Mouse (Mus musculus) kidney, embryonic 14.5 days (tissue): ENCODE data around the gene Map3k10. TPM values are rescaled to one million over a fixed set of nuclear protein-coding genes. Genes with fewer than 3 reads are reported as not detected.

Source experiments
- ATAC-seq: fragments of 200-750 bp; cut with Nextera tagmentation; 2 replicates; pipeline ENCODE4 v1.8.0; 2017; ENCODE audit warnings: moderate number of reproducible peaks, mild to moderate bottlenecking, moderate TSS enrichment, moderate library complexity; ENCODE audit not compliant: low FRiP score, low TSS enrichment
- H3K27ac ChIP-seq: fragments of 300-500 bp; sonication (generic); 2 replicates; pipeline ENCODE4 v1.5.1; 2014; ENCODE audit warnings: low read depth, mild to moderate bottlenecking, low read length, moderate library complexity, mixed read lengths
- H3K27me3 ChIP-seq: fragments of 300-500 bp; sonication (generic); 2 replicates; pipeline ENCODE4 v1.6.1; 2014; ENCODE audit warnings: mild to moderate bottlenecking, low read length; ENCODE audit not compliant: control insufficient read depth, insufficient read depth
- H3K36me3 ChIP-seq: fragments of 300-500 bp; sonication (generic); 2 replicates; pipeline ENCODE4 v1.6.1; 2014; ENCODE audit warnings: low read length, mixed read lengths; ENCODE audit not compliant: control insufficient read depth, insufficient read depth
- H3K4me1 ChIP-seq: fragments of 300-500 bp; sonication (generic); 2 replicates; pipeline ENCODE4 v1.6.1; 2014; ENCODE audit warnings: low read length, mixed read lengths; ENCODE audit not compliant: control insufficient read depth, insufficient read depth
- H3K4me2 ChIP-seq: fragments of 300-500 bp; sonication (generic); replicated peaks from 2 replicates; pipeline ENCODE4 v1.6.1; 2014; ENCODE audit warnings: low read depth, mild to moderate bottlenecking, low read length
- H3K4me3 ChIP-seq: fragments of 300-500 bp; sonication (generic); 2 replicates; pipeline ENCODE4 v1.5.1; 2014; ENCODE audit warnings: mild to moderate bottlenecking, low read length
- H3K9ac ChIP-seq: fragments of 300-500 bp; sonication (generic); 2 replicates; pipeline ENCODE4 v1.6.1; 2014; ENCODE audit warnings: low read depth, mild to moderate bottlenecking, low read length, moderate library complexity
- H3K9me3 ChIP-seq: fragments of 300-500 bp; sonication (generic); 2 replicates; pipeline ENCODE4 v1.6.1; 2016; ENCODE audit warnings: low read length; ENCODE audit not compliant: control insufficient read depth
- WGBS: fragments of 180-500 bp; shearing (Covaris S2); extraction: QIAGEN DNeasy Blood & Tissue Kit; methylation state at CpG from one replicate; pipeline ENCODE4 v1.1.7; 2014; 5-methylcytosine and 5-hydroxymethylcytosine counted together
- polyA plus RNA-seq: library from polyadenylated mRNA; unstranded; fragments of >200 nt; fragmentation: Nextera tagmentation; extraction: Ambion mirVana; gene quantifications from 2 replicates; pipeline ENCODE4 v1.2.1, GENCODE M21; 2014

The Map3k10 gene
- 7.7 and 9.4 TPM in 2 replicates for polyA plus RNA-seq

GRCm38 (mm10) chr7:27674522-27675221, at the start of gene Map3k10:
Gene Map3k10, minus strand, starts transcription at chr7:27674598.
- ATAC-seq, result peak; percentile 97
- WGBS, result under 1% methylated on average over 31 of the region's 31 CpGs
- peak within 1 kb of the TSS; percentile 77 for H3K9ac ChIP-seq
- peaks cover 4% of the 10 kb centered on the region; the same call in 1 of the 2 replicates for H3K36me3 ChIP-seq
- peak within 1 kb of the TSS; percentile 89 for H3K27ac ChIP-seq
- no peaks in the 10 kb centered on the region for H3K27me3 ChIP-seq
- no peaks in the 10 kb centered on the region for H3K9me3 ChIP-seq
- H3K4me1 ChIP-seq, result peaks cover 12% of the 10 kb centered on the region
- H3K4me2 ChIP-seq, result peak within 1 kb of the TSS; percentile 97
- H3K4me3 ChIP-seq, result peak within 1 kb of the TSS; percentile 76

DNA sequence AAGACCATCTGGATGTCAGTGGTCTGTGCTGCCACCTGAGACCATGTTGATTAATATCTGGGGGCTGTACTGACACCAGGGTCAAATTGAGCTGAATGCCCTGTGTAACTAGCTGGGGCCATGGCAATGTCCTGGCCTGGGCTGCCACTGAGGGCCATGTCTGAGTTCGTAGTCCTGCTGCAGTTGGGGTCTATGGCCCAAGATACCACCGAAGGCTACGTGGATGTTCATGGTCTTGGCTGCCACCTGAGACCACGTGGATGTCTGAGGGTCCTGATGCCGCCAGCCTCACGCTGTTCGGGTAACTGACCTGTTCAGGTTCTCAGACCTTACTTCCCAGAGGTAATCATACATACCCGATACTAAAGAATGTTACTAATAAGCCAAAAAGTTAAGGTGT, 47.6 kb upstream of the Map3k10 start:
- Histone ChIP-seq H3K9ac (no peak overlapping the region), H3K27me3 (no peaks in the 10 kb centered on the region), H3K4me1 (no peaks in the 10 kb centered on the region), H3K4me3 (no peak overlapping the region), H3K36me3 (no peaks in the 10 kb centered on the region), H3K27ac (no peak overlapping the region), H3K9me3 (peaks cover 3% of the 10 kb centered on the region; the same call in 1 of the 2 replicates), H3K4me2 (no peak overlapping the region)
- 89% methylated on average over 8 of the region's 8 CpGs for WGBS
- no peak for ATAC-seq

- 82% methylated on average over 7 of the region's 7 CpGs for WGBS
- ATAC-seq, result no peak
- H3K9me3 ChIP-seq, result peaks cover 12% of the 10 kb centered on the region; the same call in 1 of the 2 replicates
- H3K4me2 ChIP-seq, result no peak overlapping the region
- no peaks in the 10 kb centered on the region for H3K27me3 ChIP-seq
- H3K4me3 ChIP-seq, result no peak overlapping the region
- no peaks in the 10 kb centered on the region for H3K4me1 ChIP-seq
- H3K9ac ChIP-seq, result no peak overlapping the region
- no peak overlapping the region for H3K27ac ChIP-seq
- no peaks in the 10 kb centered on the region for H3K36me3 ChIP-seq
These were observed 36.0 kb upstream of the Map3k10 start for GRCm38 (mm10) chr7:27710402-27710801.

DNA sequence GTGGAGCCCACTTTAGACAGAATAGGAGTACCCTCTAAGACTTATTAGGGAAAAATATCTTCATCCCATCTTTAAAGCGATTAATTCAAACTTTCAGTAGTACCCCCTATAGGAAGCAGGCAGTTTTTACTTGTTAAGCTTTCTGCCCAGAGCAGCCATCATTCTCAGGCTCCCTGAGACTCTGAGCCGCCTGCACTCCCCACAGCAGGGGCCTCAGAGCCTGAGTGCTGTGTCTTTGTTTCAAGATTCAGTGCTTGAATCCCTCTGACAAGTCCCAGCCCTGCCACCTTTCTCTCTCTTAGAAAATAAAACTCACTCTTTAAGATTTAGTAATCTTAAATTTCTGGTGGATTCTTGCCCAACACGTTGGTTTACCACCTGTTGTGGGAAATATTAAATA, 22.3 kb upstream of the Map3k10 start:
- 44% methylated on average over 3 of the region's 3 CpGs for WGBS
- no peak overlapping the region for H3K4me2 ChIP-seq
- H3K9ac ChIP-seq, result no peak overlapping the region
- no peak for ATAC-seq
- no peaks in the 10 kb centered on the region for H3K36me3 ChIP-seq
- H3K4me3 ChIP-seq, result no peak overlapping the region
- no peak overlapping the region for H3K27ac ChIP-seq
- no peaks in the 10 kb centered on the region for H3K9me3 ChIP-seq
- H3K4me1 ChIP-seq, result no peaks in the 10 kb centered on the region
- H3K27me3 ChIP-seq, result no peaks in the 10 kb centered on the region

- ATAC-seq, result no peak
- WGBS, result 48% methylated on average over 5 of the region's 5 CpGs
- no peaks in the 10 kb centered on the region for H3K27me3 ChIP-seq
These were observed 16.7 kb upstream of the Map3k10 start for GRCm38 (mm10) chr7:27691076-27691475.

GRCm38 (mm10) chr7:27688815-27689612, 14.6 kb upstream of the Map3k10 start, which contains the start of gene Zfp607b:
Gene Zfp607b, plus strand, starts transcription at chr7:27689340.
- Histone ChIP-seq H3K9ac (peak within 1 kb of the TSS; percentile 70), H3K4me1 (peaks cover 8% of the 10 kb centered on the region; the same call in 1 of the 2 replicates), H3K4me2 (peak within 1 kb of the TSS; percentile 78), H3K9me3 (no peaks in the 10 kb centered on the region), H3K4me3 (peak within 1 kb of the TSS; percentile 52), H3K27ac (peak within 1 kb of the TSS; percentile 20; the same call in 1 of the 2 replicates), H3K36me3 (no peaks in the 10 kb centered on the region), H3K27me3 (no peaks in the 10 kb centered on the region)
- 1% methylated on average over 19 of the region's 19 CpGs for WGBS
- peak; percentile 99 for ATAC-seq

More at GRCm38 (mm10) chr7:27691076-27691475, 16.7 kb upstream of the Map3k10 start:
- Histone ChIP-seq H3K36me3 (no peaks in the 10 kb centered on the region), H3K9me3 (no peaks in the 10 kb centered on the region), H3K4me3 (no peak overlapping the region), H3K4me2 (no peak overlapping the region), H3K9ac (no peak overlapping the region), H3K4me1 (peaks cover 8% of the 10 kb centered on the region; the same call in 1 of the 2 replicates), H3K27ac (no peak overlapping the region)

DNA sequence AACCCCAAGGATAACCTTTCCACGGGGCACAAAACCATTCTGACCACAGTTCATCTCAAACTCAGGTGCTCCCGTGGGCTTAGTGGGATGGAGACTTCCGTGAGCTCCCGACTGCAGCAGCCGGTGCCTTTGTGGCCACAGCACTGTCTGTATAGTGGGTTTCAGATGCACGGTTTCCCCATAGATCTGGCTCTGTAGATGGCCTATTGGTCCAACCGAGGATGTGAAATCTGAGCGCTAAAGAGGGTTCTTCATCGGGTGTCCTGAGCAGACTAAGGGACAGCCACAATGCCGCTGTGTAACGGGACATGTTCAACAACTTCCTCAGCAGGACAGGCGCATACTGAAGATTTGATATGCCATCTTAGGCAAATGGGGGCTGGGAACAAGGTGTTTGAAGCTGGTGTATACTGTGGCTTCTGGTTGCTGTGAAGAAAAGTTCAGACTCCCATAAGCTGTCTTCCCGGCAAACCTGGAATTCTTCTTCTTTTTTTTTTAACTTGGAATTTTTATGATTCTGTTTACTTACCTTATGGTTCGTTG, 13.9 kb upstream of the Map3k10 start:
- H3K9me3 ChIP-seq, result no peaks in the 10 kb centered on the region
- peak overlapping the region; percentile 52 for H3K4me3 ChIP-seq
- H3K4me2 ChIP-seq, result peak overlapping the region; percentile 78
- H3K27ac ChIP-seq, result peak overlapping the region; percentile 20; the same call in 1 of the 2 replicates
- peaks cover 8% of the 10 kb centered on the region; the same call in 1 of the 2 replicates for H3K4me1 ChIP-seq
- no peaks in the 10 kb centered on the region for H3K27me3 ChIP-seq
- ATAC-seq, result no peak
- WGBS, result 39% methylated on average over 14 of the region's 14 CpGs
- H3K36me3 ChIP-seq, result no peaks in the 10 kb centered on the region
- peak overlapping the region; percentile 70 for H3K9ac ChIP-seq

- no peaks in the 10 kb centered on the region for H3K27me3 ChIP-seq
- 72% methylated on average over 3 of the region's 3 CpGs for WGBS
- H3K9ac ChIP-seq, result no peak overlapping the region
- peaks cover 8% of the 10 kb centered on the region; the same call in 1 of the 2 replicates for H3K4me1 ChIP-seq
- no peak overlapping the region for H3K27ac ChIP-seq
- ATAC-seq, result no peak
- H3K4me3 ChIP-seq, result no peak overlapping the region
- no peaks in the 10 kb centered on the region for H3K9me3 ChIP-seq
- H3K36me3 ChIP-seq, result no peaks in the 10 kb centered on the region
- no peak overlapping the region for H3K4me2 ChIP-seq
These were observed 13.4 kb upstream of the Map3k10 start for GRCm38 (mm10) chr7:27687836-27688235.
